Mouse (Mus musculus): ENCODE measurements at regions not wholly inside any gene's neighbourhood (a gene's known extent, or its start where the extent isn't known, plus 50 kb on each side); places are given as distances from the start of the nearest gene placed in this dataset.
A peak's percentile ranks its signal among the peaks of the same experiment; 100 is the strongest.

DNA sequence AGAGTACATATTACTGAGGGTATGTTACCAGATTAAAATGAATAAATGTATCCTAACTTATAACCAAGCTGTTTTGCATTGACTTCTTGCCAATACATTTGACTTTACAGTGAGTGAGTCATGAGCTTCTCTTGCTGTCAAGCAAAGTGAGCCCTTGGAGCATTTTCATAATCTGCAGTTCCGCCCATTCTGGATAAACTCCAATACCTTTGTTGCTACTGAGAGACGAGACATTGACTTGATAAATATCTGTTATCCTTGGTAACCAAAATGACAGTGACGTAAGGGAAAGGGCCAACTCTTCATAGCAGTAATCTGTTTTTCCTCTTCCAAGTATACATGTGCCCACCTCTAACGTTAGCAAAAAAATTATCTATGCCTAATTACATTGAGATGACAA lies 923.0 kb downstream of the Grm8 start:
- peak; percentile 22 for DNase-seq (ENCODE audit: low spot score)

DNA sequence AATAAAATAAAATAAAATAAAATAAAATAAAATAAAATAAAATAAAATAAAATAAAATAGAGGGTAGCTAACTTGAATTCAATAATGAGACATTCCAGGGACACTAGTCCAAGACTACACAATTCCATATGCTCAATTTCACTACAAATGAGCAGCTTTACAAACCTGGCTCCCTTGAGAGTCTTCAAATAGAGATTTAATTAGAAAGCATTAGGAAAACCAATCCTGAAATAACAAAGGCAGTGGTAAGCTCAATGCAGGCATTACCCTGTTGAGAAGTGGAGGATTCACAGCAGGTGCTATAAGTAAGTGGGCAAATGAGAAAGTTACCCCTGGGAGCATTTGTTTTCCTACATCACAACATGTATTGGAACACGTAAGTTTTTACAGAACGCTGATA lies 973.3 kb downstream of the Grm8 start:
- no peak for DNase-seq (ENCODE audit: low spot score)

Measured in adipocyte (in vitro differentiated cells).